8 mouse cellular contexts compared by ENCODE assay signal in genomic region chr10:26376546-26377331, GRCm38 (mm10). TPM values are rescaled to one million over a fixed set of nuclear protein-coding genes. Genes with fewer than 3 reads are reported as not detected.
A peak's percentile ranks its signal among the peaks of the same experiment; 100 is the strongest.
DNase-seq lines count a peak whose midpoint lies in the region; ATAC-seq lines count a peak whose summit lies in the region.

No protein-coding gene starts in this region.

- peak overlapping the region; percentile 84 for H3K4me3 ChIP-seq in neural tube, embryonic 11.5 days (ENCODE audit: low read depth, low read length)
- peak overlapping the region; percentile 81 for H3K4me3 ChIP-seq in embryonic facial prominence, embryonic 12.5 days
- H3K4me3 ChIP-seq in limb, embryonic 11.5 days (ENCODE audit: low read depth, low read length): peak overlapping the region; percentile 86
- H3K4me3 ChIP-seq in neural tube, embryonic 14.5 days (ENCODE audit: low read depth, low read length): peak overlapping the region; percentile 85

- no peaks in the 10 kb centered on the region for H3K36me3 ChIP-seq in neural tube, embryonic 11.5 days (ENCODE audit: control insufficient read depth, insufficient read depth, low read length)
- H3K36me3 ChIP-seq in embryonic facial prominence, embryonic 12.5 days: no peaks in the 10 kb centered on the region
- H3K36me3 ChIP-seq in limb, embryonic 11.5 days (ENCODE audit: control insufficient read depth, insufficient read depth, low read length): no peaks in the 10 kb centered on the region
- no peaks in the 10 kb centered on the region for H3K36me3 ChIP-seq in neural tube, embryonic 14.5 days (ENCODE audit: control insufficient read depth, insufficient read depth, low read length)

- no peaks in the 10 kb centered on the region for H3K27me3 ChIP-seq in neural tube, embryonic 11.5 days (ENCODE audit: control insufficient read depth, insufficient read depth, low read length)
- H3K27me3 ChIP-seq in embryonic facial prominence, embryonic 12.5 days: no peaks in the 10 kb centered on the region
- no peaks in the 10 kb centered on the region for H3K27me3 ChIP-seq in limb, embryonic 11.5 days (ENCODE audit: control insufficient read depth, insufficient read depth, low read length)
- no peaks in the 10 kb centered on the region; the same call in 1 of the 2 replicates for H3K27me3 ChIP-seq in neural tube, embryonic 14.5 days (ENCODE audit: control insufficient read depth, insufficient read depth, low read length)

- ATAC-seq in neural tube, embryonic 11.5 days (ENCODE audit: insufficient read depth, low FRiP score, low TSS enrichment): no peak
- ATAC-seq in embryonic facial prominence, embryonic 12.5 days (ENCODE audit: insufficient number of reproducible peaks, insufficient read depth, low FRiP score, low TSS enrichment): no peak
- no peak for ATAC-seq in limb, embryonic 11.5 days (ENCODE audit: insufficient number of reproducible peaks, low FRiP score, low TSS enrichment, low read depth)
- ATAC-seq in neural tube, embryonic 14.5 days (ENCODE audit: low read depth): no peak

- no peak overlapping the region for H3K27ac ChIP-seq in neural tube, embryonic 11.5 days (ENCODE audit: low read depth, low read length)
- H3K27ac ChIP-seq in embryonic facial prominence, embryonic 12.5 days: peak overlapping the region; percentile 97
- peak overlapping the region; percentile 98 for H3K27ac ChIP-seq in limb, embryonic 11.5 days (replicated peaks; ENCODE audit: low read depth, low read length)
- peak overlapping the region; percentile 91 for H3K27ac ChIP-seq in neural tube, embryonic 14.5 days (ENCODE audit: low read depth, low read length)

- H3K4me1 ChIP-seq in neural tube, embryonic 11.5 days (ENCODE audit: control insufficient read depth, insufficient read depth, low read length): no peaks in the 10 kb centered on the region
- peaks cover 10% of the 10 kb centered on the region for H3K4me1 ChIP-seq in embryonic facial prominence, embryonic 12.5 days
- H3K4me1 ChIP-seq in limb, embryonic 11.5 days (ENCODE audit: control insufficient read depth, insufficient read depth, low read length): peaks cover 11% of the 10 kb centered on the region
- peaks cover 5% of the 10 kb centered on the region; the same call in 1 of the 2 replicates for H3K4me1 ChIP-seq in neural tube, embryonic 14.5 days (ENCODE audit: control insufficient read depth, insufficient read depth, low read length)

- H3K4me2 ChIP-seq in neural tube, embryonic 11.5 days (ENCODE audit: low read depth): peak overlapping the region; percentile 83
- H3K4me2 ChIP-seq in embryonic facial prominence, embryonic 12.5 days (replicated peaks): peak overlapping the region; percentile 60
- H3K4me2 ChIP-seq in limb, embryonic 11.5 days (ENCODE audit: low read depth, severe bottlenecking): peak overlapping the region; percentile 64
- peak overlapping the region; percentile 98 for H3K4me2 ChIP-seq in neural tube, embryonic 14.5 days (ENCODE audit: low read depth, low read length)

- no peak for DNase-seq in neural tube, embryonic 11.5 days (ENCODE audit: low spot score)
- no peak for DNase-seq in neural tube, embryonic 10.5 days (ENCODE audit: extremely low spot score, low spot score)
- peak; percentile 35 for DNase-seq in limb, embryonic 11.5 days (ENCODE audit: low spot score)
- DNase-seq in cerebellum, postnatal 25 days: no peak
- no peak for DNase-seq in adrenal gland, postnatal 10 days
- no peak for DNase-seq in layer of hippocampus, adult 8-10 months (ENCODE audit: low spot score in 2 of 2)

- H3K9me3 ChIP-seq in neural tube, embryonic 11.5 days (ENCODE audit: control insufficient read depth, low read length): no peaks in the 10 kb centered on the region
- no peaks in the 10 kb centered on the region for H3K9me3 ChIP-seq in embryonic facial prominence, embryonic 12.5 days
- H3K9me3 ChIP-seq in limb, embryonic 11.5 days (ENCODE audit: control insufficient read depth, low read length): no peaks in the 10 kb centered on the region
- no peaks in the 10 kb centered on the region for H3K9me3 ChIP-seq in neural tube, embryonic 14.5 days (ENCODE audit: control insufficient read depth, low read length)

- 32% methylated on average over 10 of the region's 10 CpGs for WGBS in neural tube, embryonic 11.5 days
- 33% methylated on average over 10 of the region's 10 CpGs for WGBS in embryonic facial prominence, embryonic 12.5 days
- 38% methylated on average over 10 of the region's 10 CpGs for WGBS in limb, embryonic 11.5 days
- 29% methylated on average over 10 of the region's 10 CpGs for WGBS in neural tube, embryonic 14.5 days

- peak overlapping the region; percentile 96 for H3K9ac ChIP-seq in neural tube, embryonic 11.5 days (ENCODE audit: low read length)
- peak overlapping the region; percentile 96 for H3K9ac ChIP-seq in embryonic facial prominence, embryonic 12.5 days
- peak overlapping the region; percentile 99 for H3K9ac ChIP-seq in limb, embryonic 11.5 days (ENCODE audit: low read length)
- H3K9ac ChIP-seq in neural tube, embryonic 14.5 days (replicated peaks; ENCODE audit: low read depth, low read length): peak overlapping the region; percentile 80; the same call in 1 of the 2 replicates

RNA-seq across cellular contexts. Expression of gene L3mbtl3, which starts 1.0 kb away (rescaled TPM):
- polyA plus RNA-seq in neural tube, embryonic 11.5 days (2014; fragmentation: Nextera tagmentation; extraction: Ambion mirVana): 20.0 and 20.5 TPM in 2 replicates
- 26.0 and 26.4 TPM in 2 replicates for polyA plus RNA-seq in embryonic facial prominence, embryonic 12.5 days (2016; fragmentation: Nextera tagmentation; extraction: Ambion mirVana)
- 37.0 and 44.1 TPM in 2 replicates for polyA plus RNA-seq in limb, embryonic 11.5 days (2014; fragmentation: Nextera tagmentation; extraction: Ambion mirVana)
- 23.7 and 26.0 TPM in 2 replicates for polyA plus RNA-seq in neural tube, embryonic 14.5 days (2014; fragmentation: Nextera tagmentation; extraction: Ambion mirVana)
- total RNA-seq in adrenal gland, postnatal 10 days (2021): 10 to 100 TPM; 13.8 to 17.5 TPM
- 10 to 100 TPM; 14.1 to 27.4 (median 18.3) TPM for total RNA-seq in layer of hippocampus, adult 8-10 months (2022)
